Mouse (Mus musculus): ENCODE results near the gene Trim27. TPM values are rescaled to one million over a fixed set of nuclear protein-coding genes. Genes with fewer than 3 reads are reported as not detected.
A peak's percentile ranks its signal among the peaks of the same experiment; 100 is the strongest.

The Trim27 gene
- polyA plus RNA-seq (2021) = 57.8 TPM

DNA sequence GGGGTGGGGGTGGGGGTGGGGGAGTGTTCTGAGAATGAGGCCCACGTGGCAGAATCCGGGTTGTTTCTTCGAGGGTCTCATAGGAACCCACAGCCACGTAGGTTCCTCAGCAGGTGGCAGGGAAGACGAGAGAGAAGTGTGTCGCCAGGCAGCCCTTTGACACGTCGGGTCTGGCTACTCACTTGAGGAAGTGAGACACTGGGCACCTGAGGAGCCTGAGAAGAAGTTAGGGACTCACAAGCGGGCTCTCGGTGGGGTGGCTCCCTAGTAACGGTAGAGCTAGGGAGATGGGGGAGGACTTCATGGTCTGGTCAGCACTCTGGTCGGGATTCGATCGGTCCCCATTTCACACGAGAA, at the start of gene Trim27:
TSS of gene Trim27 (plus strand) at position 79 of the 357 bp plus-strand sequence.
- in situ Hi-C loops (cut with MboI; ENCODE audit: low pct_unique_long_range_greater_than_20kb) = loop anchor here (10.0 kb wide), 1 partner anchor 765 kb away; the partner anchor contains the start of gene Zfp184

DNA sequence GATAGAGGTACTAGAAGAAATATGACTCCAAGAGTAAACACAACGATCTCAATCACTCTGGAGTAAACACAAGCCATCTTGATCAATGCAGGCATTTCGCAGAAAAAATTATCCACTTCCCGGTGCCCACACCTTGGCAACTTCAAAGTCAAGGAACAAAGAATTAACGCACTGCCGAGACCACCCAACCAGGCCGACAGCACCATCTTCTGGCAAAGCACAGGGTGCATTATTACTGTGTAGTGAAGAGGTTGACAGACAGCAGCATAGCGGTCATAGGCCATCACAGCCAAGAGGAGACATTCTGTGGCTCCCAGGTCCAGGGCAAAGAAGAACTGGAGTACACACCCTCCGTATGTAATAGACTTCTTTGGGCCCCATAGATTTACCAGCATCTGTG, 36.8 kb upstream of the Trim27 start:
- no peak for TF ChIP-seq CTCF (IDR thresholded peaks at IDR 0.05)
- ChIA-PET POLR2A (no interaction called here), CTCF (no interaction called here)
- peaks cover 3% of the 10 kb centered on the region for H3K27me3 ChIP-seq
- ATAC-seq = no peak
- DNase-seq (ENCODE audit: low read depth, low spot score) = no peak
- in situ Hi-C loops (cut with MboI; ENCODE audit: low pct_unique_long_range_greater_than_20kb) = no loop called here

More for the DNA sequence above, at the start of gene Trim27:
- H3K27me3 ChIP-seq = no peaks in the 10 kb centered on the region
- CTCF ChIA-PET = interaction anchor here (1.6 kb wide), 1 partner anchor 10 kb away, joined by 3 read pairs; no protein-coding TSS in a partner anchor
- no peak for DNase-seq (ENCODE audit: low read depth, low spot score)
- ATAC-seq = peak; percentile 37
- TF ChIP-seq CTCF (IDR thresholded peaks at IDR 0.05) = no peak
- POLR2A ChIA-PET = no interaction called here

DNA sequence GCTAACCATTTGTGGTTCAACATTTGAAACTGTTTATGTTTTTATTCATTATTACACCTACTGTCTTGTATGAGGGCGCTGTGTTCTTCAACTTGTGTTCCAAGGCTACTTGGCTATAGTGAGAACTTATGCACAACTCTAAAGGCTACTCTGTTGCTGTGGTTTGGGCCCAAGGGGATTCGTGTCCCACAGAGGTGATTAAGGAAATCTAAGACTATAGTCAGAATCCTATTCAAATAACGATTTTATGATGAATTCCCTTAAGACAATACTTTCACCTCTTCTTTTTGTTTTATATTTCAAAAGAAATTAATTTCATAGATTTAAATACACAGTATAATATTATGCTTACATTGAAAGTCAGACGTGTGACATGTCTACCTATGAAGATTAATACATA, 33.5 kb upstream of the Trim27 start, which contains the start of gene Olfr1368:
TSS of gene Olfr1368 (minus strand) at position 101 of the 400 bp plus-strand sequence.
- in situ Hi-C loops (cut with MboI; ENCODE audit: low pct_unique_long_range_greater_than_20kb) = no loop called here
- CTCF ChIA-PET = no interaction called here
- DNase-seq (ENCODE audit: low read depth, low spot score) (no peak), ATAC-seq (no peak)
- peaks cover 3% of the 10 kb centered on the region for H3K27me3 ChIP-seq
- TF ChIP-seq CTCF (IDR thresholded peaks at IDR 0.05) = no peak
- POLR2A ChIA-PET = no interaction called here

DNA sequence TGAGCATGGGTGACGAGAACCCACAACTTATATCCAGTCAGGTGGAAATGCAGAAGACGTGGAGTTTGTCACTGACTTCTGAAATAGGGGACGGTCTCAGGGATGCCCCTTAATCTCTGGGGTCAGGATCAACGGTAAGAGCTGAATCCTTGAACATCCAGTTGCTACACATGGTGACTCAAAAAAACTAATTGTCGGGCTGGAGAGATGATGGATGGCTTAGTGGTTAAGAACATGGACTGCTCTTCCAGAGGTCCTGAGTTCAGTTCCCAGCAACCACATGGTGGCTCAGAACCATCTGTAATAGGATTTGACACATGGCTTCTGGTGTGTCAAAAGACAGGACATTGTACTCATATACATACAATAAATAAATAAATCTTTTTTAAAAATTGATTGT, 23.4 kb upstream of the Trim27 start:
- CTCF ChIA-PET = no interaction called here
- no peak for TF ChIP-seq CTCF (IDR thresholded peaks at IDR 0.05)
- POLR2A ChIA-PET = no interaction called here
- ATAC-seq = no peak
- no peak for DNase-seq (ENCODE audit: low read depth, low spot score)
- peaks cover 10% of the 10 kb centered on the region for H3K27me3 ChIP-seq
- in situ Hi-C loops (cut with MboI; ENCODE audit: low pct_unique_long_range_greater_than_20kb) = loop anchor here (5.0 to 25.0 kb wide), 2 partner anchors 844 to 1794 kb away; no protein-coding TSS in a partner anchor

DNA sequence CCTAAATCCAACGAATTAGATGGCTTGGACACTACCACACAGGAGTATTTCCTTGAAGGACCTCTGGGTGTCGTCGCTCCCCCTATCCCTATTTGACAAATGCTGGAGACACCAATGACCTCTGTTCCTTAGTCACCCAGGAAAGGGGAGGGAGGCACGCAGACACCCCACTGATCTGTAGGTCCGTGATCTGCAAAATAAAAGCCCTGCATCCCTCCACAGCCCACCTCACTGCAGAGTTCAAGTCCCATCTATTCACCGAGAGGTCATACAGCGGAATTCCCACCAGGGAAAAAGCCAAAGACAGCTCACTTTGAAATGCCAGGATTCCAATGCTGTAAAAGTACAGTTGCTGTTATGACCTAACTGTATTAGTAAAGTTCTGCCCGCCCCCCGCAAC, 21.2 kb upstream of the Trim27 start:
- in situ Hi-C loops (cut with MboI; ENCODE audit: low pct_unique_long_range_greater_than_20kb) = loop anchor here (5.0 to 25.0 kb wide), 2 partner anchors 846 to 1796 kb away; no protein-coding TSS in a partner anchor
- CTCF ChIA-PET = interaction anchor here (1.4 to 3.9 kb wide), 2 partner anchors 11 to 15 kb away, joined by 7 to 12 read pairs; no protein-coding TSS in a partner anchor

DNA sequence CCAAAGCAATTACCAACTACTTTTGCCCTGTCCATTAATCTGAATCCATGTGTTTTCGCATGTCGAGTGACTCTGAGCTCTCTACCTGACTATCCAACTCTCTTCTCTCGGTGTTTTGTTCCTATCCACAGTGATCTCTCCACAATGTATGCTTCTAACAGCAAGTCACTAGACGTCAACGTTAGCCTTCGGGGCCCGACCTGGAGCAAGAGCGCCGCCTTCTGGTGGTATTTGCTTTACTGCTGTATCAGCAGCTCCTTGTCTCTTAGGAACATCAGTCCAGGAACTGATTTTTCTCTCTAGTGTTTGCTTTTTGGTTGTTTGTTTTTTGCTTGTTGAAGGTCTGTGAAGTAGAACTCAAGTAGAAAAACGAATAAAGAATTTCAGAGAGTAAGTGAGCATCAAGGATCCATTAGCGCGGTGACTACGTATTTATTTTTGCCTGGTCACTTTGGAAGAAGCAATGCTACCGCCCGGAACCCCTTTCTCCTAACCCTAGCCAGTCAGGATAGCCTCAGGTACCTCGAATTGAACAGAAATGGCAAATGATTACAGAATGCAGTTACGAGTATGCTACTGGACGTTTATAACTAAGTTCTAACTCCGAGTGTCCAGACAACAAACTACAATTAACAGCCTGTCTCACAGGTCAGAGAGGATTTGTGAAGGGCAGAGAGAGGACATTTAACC, 20.3 kb upstream of the Trim27 start:
- DNase-seq (ENCODE audit: low read depth, low spot score) (no peak), ATAC-seq (peak; percentile 63)
- peaks cover 6% of the 10 kb centered on the region for H3K27me3 ChIP-seq
- ChIA-PET CTCF (interaction anchor here (1.0 to 3.9 kb wide), 3 partner anchors 10 to 41 kb away, joined by 3 to 12 read pairs (median 7); no protein-coding TSS in a partner anchor), POLR2A (no interaction called here)
- in situ Hi-C loops (cut with MboI; ENCODE audit: low pct_unique_long_range_greater_than_20kb) = loop anchor here (5.0 to 25.0 kb wide), 2 partner anchors 847 to 1797 kb away; no protein-coding TSS in a partner anchor
- TF ChIP-seq CTCF (IDR thresholded peaks at IDR 0.05) = peak; percentile 94

More for the DNA sequence above, 21.2 kb upstream of the Trim27 start:
- H3K27me3 ChIP-seq = peaks cover 10% of the 10 kb centered on the region
- POLR2A ChIA-PET = no interaction called here
- no peak for TF ChIP-seq CTCF (IDR thresholded peaks at IDR 0.05)
- ATAC-seq = no peak
- no peak for DNase-seq (ENCODE audit: low read depth, low spot score)

DNA sequence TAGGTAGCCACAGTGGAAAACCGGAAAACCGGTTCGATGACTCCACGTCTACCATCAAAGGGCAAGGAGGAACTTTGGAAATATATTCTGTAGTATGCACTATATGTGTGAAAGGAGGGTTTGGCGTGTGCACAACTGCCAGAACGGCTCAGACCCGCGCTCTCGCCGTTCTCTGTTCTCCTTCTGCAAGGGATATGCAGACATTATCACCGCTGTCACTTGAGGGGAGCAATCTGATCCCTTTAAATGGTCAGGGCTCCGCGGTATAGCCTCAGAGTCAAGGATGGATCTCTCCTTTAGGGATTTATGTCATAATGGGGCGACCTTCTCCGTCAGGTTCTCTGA, 19.8 kb upstream of the Trim27 start:
- no peak for ATAC-seq
- in situ Hi-C loops (cut with MboI; ENCODE audit: low pct_unique_long_range_greater_than_20kb) = loop anchor here (5.0 to 25.0 kb wide), 2 partner anchors 847 to 1797 kb away; no protein-coding TSS in a partner anchor

DNA sequence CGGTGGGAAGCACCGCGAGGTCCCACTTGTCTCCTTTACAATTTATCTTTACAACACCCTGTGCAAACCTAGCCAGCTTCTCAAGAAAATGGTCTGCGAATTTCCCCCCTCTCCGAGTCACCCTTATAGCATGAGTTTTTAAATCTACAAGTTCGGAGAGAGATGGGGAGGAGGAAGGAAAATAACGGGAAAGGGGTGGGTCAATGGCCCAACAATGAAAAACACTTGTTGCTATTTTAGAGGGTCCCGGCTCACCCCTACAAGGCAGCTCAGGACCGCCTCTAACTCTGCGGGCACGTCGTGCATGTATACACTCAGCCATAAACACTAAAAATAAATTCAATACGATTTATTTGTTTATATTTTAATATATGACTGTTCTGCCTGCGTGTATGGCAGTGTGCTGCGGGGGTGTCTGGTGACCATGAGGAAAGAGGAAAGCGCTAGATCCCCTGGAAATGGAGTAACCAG, 19.2 kb upstream of the Trim27 start:
- ChIA-PET POLR2A (interaction anchor here (0.5 kb wide), 1 partner anchor 526 kb away, joined by 4 read pairs; no protein-coding TSS in a partner anchor), CTCF (interaction anchor here (0.8 to 3.9 kb wide), 5 partner anchors 9 to 35 kb away, joined by 3 to 12 read pairs (median 3); no protein-coding TSS in a partner anchor)
- DNase-seq (ENCODE audit: low read depth, low spot score) (no peak), ATAC-seq (no peak)
- peaks cover 3% of the 10 kb centered on the region for H3K27me3 ChIP-seq
- in situ Hi-C loops (cut with MboI; ENCODE audit: low pct_unique_long_range_greater_than_20kb) = loop anchor here (5.0 to 25.0 kb wide), 3 partner anchors 167 to 1798 kb away; partner anchors contain the start of genes Hist1h2ai, Hist1h2bl and Hist1h3h
- no peak for TF ChIP-seq CTCF (IDR thresholded peaks at IDR 0.05)

More for the DNA sequence above, 19.8 kb upstream of the Trim27 start:
- CTCF ChIA-PET = interaction anchor here (1.0 to 3.9 kb wide), 4 partner anchors 10 to 40 kb away, joined by 3 to 12 read pairs (median 6); no protein-coding TSS in a partner anchor
- POLR2A ChIA-PET = no interaction called here
- H3K27me3 ChIP-seq = peaks cover 6% of the 10 kb centered on the region
- no peak for DNase-seq (ENCODE audit: low read depth, low spot score)
- no peak for TF ChIP-seq CTCF (IDR thresholded peaks at IDR 0.05)

DNA sequence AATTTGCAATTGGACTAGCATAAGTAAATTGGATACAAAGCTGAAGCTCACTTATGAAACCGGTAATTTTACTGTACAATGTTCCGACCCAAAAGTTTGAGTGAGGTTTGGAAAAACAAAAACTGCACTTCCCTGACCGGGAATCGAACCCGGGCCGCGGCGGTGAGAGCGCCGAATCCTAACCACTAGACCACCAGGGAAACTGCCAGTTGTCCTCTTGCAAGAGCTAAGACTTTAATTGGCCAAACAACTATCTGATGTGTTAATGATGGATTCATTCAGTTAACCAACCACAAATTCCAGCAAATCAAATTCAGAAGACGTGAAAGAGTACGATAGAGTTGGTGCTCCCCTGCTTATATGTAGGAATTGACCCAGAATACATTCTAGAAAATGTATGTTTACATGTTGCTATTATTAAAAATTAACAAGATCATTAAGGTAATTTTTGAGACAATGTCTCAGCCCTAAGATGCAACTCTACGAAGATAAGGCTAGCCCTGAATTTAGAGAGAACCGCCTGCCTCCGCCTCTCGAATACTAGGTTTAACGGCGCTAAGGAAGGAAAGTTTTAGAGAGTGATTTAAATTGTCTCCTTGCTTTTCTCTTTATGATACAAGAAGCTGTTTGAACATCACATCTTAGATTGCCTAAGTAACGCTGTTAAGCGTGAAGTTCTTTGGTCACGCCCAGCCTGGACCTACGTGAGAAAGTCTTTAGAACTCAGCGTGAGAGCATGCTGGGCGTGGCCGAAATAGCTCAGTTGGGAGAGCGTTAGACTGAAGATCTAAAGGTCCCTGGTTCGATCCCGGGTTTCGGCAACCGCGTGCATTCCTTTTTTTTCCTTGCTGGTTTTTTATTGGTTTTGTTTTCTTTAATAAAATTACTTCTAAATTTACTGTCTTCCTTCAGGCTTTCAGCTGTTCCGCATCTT, 18.3 kb upstream of the Trim27 start:
- POLR2A ChIA-PET = interaction anchor here (0.5 kb wide), 1 partner anchor 525 kb away, joined by 4 read pairs; no protein-coding TSS in a partner anchor
- no peak for TF ChIP-seq CTCF (IDR thresholded peaks at IDR 0.05)
- DNase-seq (ENCODE audit: low read depth, low spot score) (peak; percentile 49), ATAC-seq (peak; percentile 60)
- no peaks in the 10 kb centered on the region for H3K27me3 ChIP-seq
- CTCF ChIA-PET = interaction anchor here (0.8 to 3.9 kb wide), 6 partner anchors 8 to 73 kb away, joined by 3 to 12 read pairs (median 3); no protein-coding TSS in a partner anchor
- in situ Hi-C loops (cut with MboI; ENCODE audit: low pct_unique_long_range_greater_than_20kb) = loop anchor here (5.0 to 25.0 kb wide), 3 partner anchors 166 to 1799 kb away; partner anchors contain the start of genes Hist1h2ai, Hist1h2bl and Hist1h3h

DNA sequence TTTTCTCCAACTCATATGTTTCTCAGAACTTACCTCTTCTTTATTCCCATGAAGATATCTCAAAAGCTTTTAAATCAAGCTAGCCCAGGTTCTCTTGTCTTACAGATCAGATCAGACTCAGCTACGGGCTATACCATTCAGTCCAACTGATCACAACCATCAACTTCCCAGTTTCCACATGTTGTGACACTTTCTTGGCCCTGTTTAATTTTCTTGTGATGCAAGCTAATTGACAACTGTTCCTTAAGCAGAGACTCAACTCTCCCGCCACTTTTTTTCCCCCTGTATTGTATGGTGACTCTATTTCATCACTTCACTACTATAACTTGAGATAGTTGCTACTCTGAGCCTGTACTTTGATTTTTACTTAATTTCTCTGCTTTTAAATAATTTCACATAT, 17.7 kb upstream of the Trim27 start:
- no peaks in the 10 kb centered on the region for H3K27me3 ChIP-seq
- ATAC-seq (no peak), DNase-seq (ENCODE audit: low read depth, low spot score) (no peak)
- TF ChIP-seq CTCF (IDR thresholded peaks at IDR 0.05) = no peak
- ChIA-PET CTCF (interaction anchor here (0.8 to 3.9 kb wide), 4 partner anchors 8 to 72 kb away, joined by 3 to 12 read pairs (median 4); no protein-coding TSS in a partner anchor), POLR2A (no interaction called here)
- in situ Hi-C loops (cut with MboI; ENCODE audit: low pct_unique_long_range_greater_than_20kb) = loop anchor here (5.0 to 25.0 kb wide), 3 partner anchors 166 to 1799 kb away; partner anchors contain the start of genes Hist1h2ai, Hist1h2bl and Hist1h3h

Measured in Patski (cell line).